Mouse (Mus musculus) monocyte, adult 2 months (primary cell): Measurements from ENCODE around the gene Zfp365.

Source experiments
- DNase-seq, 2 experiments: peaks; one replicate each; pipeline ENCODE4 v3.0.0; 2022; ENCODE audit warnings: low spot score in 2 of 2, low read depth in 1 of 2

Zfp365 gene

GRCm38 (mm10) chr10:67906063-67906462, 6.4 kb downstream of the Zfp365 start:
- no peak for DNase-seq

- no peak for DNase-seq
These were observed 9.1 kb downstream of the Zfp365 start for GRCm38 (mm10) chr10:67903387-67903786.

GRCm38 (mm10) chr10:67901179-67901578, 11.3 kb downstream of the Zfp365 start:
- DNase-seq = no peak

GRCm38 (mm10) chr10:67898949-67899675, 13.3 kb downstream of the Zfp365 start:
- DNase-seq = no peak

GRCm38 (mm10) chr10:67898355-67898935, 14.0 kb downstream of the Zfp365 start:
- DNase-seq = no peak

GRCm38 (mm10) chr10:67897281-67897680, 15.2 kb downstream of the Zfp365 start:
- no peak for DNase-seq

- no peak for DNase-seq
These were observed 17.8 kb downstream of the Zfp365 start for GRCm38 (mm10) chr10:67894683-67895082.

- DNase-seq = no peak
These were observed 18.4 kb downstream of the Zfp365 start for GRCm38 (mm10) chr10:67894059-67894458.

GRCm38 (mm10) chr10:67893226-67893625, 19.2 kb downstream of the Zfp365 start:
- DNase-seq = no peak

GRCm38 (mm10) chr10:67891126-67891525, 21.3 kb downstream of the Zfp365 start:
- no peak for DNase-seq

GRCm38 (mm10) chr10:67887971-67888370, 24.5 kb downstream of the Zfp365 start:
- DNase-seq = no peak

- DNase-seq = no peak
These were observed 31.8 kb downstream of the Zfp365 start for GRCm38 (mm10) chr10:67880692-67881091.

GRCm38 (mm10) chr10:67871811-67872210, 40.7 kb downstream of the Zfp365 start:
- DNase-seq = peak in 1 of 2 experiments; percentile 11

- DNase-seq = no peak
These were observed 44.2 kb downstream of the Zfp365 start for GRCm38 (mm10) chr10:67868234-67868633.

- DNase-seq = no peak
These were observed 46.6 kb downstream of the Zfp365 start for GRCm38 (mm10) chr10:67865841-67866240.

- no peak for DNase-seq
These were observed 47.4 kb downstream of the Zfp365 start for GRCm38 (mm10) chr10:67865063-67865462.

GRCm38 (mm10) chr10:67862331-67862730, 50.1 kb downstream of the Zfp365 start:
- no peak for DNase-seq

GRCm38 (mm10) chr10:67858878-67859277, 53.6 kb downstream of the Zfp365 start:
- peak; percentile 36 to 59 for DNase-seq

GRCm38 (mm10) chr10:67857561-67857906, 54.9 kb downstream of the Zfp365 start:
- no peak for DNase-seq

- no peak for DNase-seq
These were observed 55.5 kb downstream of the Zfp365 start for GRCm38 (mm10) chr10:67856791-67857560.

GRCm38 (mm10) chr10:67855760-67856159, 56.7 kb downstream of the Zfp365 start:
- no peak for DNase-seq

- DNase-seq = no peak
These were observed 60.1 kb downstream of the Zfp365 start for GRCm38 (mm10) chr10:67852411-67852810.
